Mouse (Mus musculus) limb, embryonic 14.5 days (tissue): ENCODE data around the gene Arid5b. TPM values are rescaled to one million over a fixed set of nuclear protein-coding genes. Genes with fewer than 3 reads are reported as not detected.
A peak's percentile ranks its signal among the peaks of the same experiment; 100 is the strongest.

ENCODE experiments used
- ATAC-seq: fragments of 200-750 bp; cut with Nextera tagmentation; 2 replicates; pipeline ENCODE4 v1.8.0; 2017; ENCODE audit warnings: low read depth, moderate number of reproducible peaks, moderate TSS enrichment; ENCODE audit not compliant: low FRiP score
- DNase-seq: peaks from one replicate; pipeline ENCODE4 v3.0.0-alpha.2; 2015; ENCODE audit warnings: low spot score
- H3K27ac ChIP-seq: fragments of 300-500 bp; sonication (generic); replicated peaks from 2 replicates; pipeline ENCODE4 v1.5.1; 2014; ENCODE audit warnings: low read depth, mild to moderate bottlenecking, low read length, moderate library complexity, mixed read lengths
- H3K27me3 ChIP-seq: fragments of 300-500 bp; sonication (generic); 2 replicates; pipeline ENCODE4 v1.6.1; 2014; ENCODE audit warnings: low read length, mixed read lengths; ENCODE audit not compliant: control insufficient read depth, insufficient read depth
- H3K36me3 ChIP-seq: fragments of 300-500 bp; sonication (generic); 2 replicates; pipeline ENCODE4 v1.6.1; 2014; ENCODE audit warnings: mild to moderate bottlenecking, low read length, moderate library complexity, mixed read lengths; ENCODE audit not compliant: control insufficient read depth, insufficient read depth
- H3K4me1 ChIP-seq: fragments of 300-500 bp; sonication (generic); 2 replicates; pipeline ENCODE4 v1.6.1; 2014; ENCODE audit warnings: antibody characterized with exemption, low read length, mixed read lengths; ENCODE audit not compliant: control insufficient read depth, insufficient read depth
- H3K4me2 ChIP-seq: fragments of 300-500 bp; sonication (generic); replicated peaks from 2 replicates; pipeline ENCODE4 v1.6.1; 2014; ENCODE audit warnings: low read depth, mild to moderate bottlenecking, low read length, moderate library complexity; ENCODE audit not compliant: severe bottlenecking
- H3K4me3 ChIP-seq: fragments of 300-500 bp; sonication (generic); replicated peaks from 2 replicates; pipeline ENCODE4 v1.5.1; 2014; ENCODE audit warnings: low read length
- H3K9ac ChIP-seq: fragments of 300-500 bp; sonication (generic); 2 replicates; pipeline ENCODE4 v1.6.1; 2014; ENCODE audit warnings: mild to moderate bottlenecking, low read depth, low read length, moderate library complexity; ENCODE audit not compliant: severe bottlenecking
- H3K9me3 ChIP-seq: fragments of 300-500 bp; sonication (generic); 2 replicates; pipeline ENCODE4 v1.6.1; 2016; ENCODE audit warnings: low read length; ENCODE audit not compliant: control insufficient read depth
- POLR2A ChIP-seq: fragments of 200-500 bp; IDR thresholded peaks from 2 replicates; pipeline ENCODE4 v1.8.0; 2012; ENCODE audit warnings: inconsistent platforms, mild to moderate bottlenecking, moderate library complexity, borderline replicate concordance; ENCODE audit not compliant: insufficient read depth, insufficient read length; ENCODE audit errors: extremely low read depth
- WGBS: fragments of 180-500 bp; shearing (Covaris S2); extraction: QIAGEN DNeasy Blood & Tissue Kit; methylation state at CpG from one replicate; pipeline ENCODE4 v1.1.7; 2014; 5-methylcytosine and 5-hydroxymethylcytosine counted together
- polyA plus RNA-seq, 2 experiments: library from polyadenylated mRNA; depleted of rRNA in 1 of 2; stranded (reverse) in 1 of 2; unstranded in 1 of 2; fragments of >200 nt; fragmentation: Nextera tagmentation in 1 of 2; extraction: Ambion mirVana in 1 of 2; gene quantifications; 2 replicates each; pipeline versions ENCODE4 v1.2.1 to v1.2.3; 2012 to 2014

Gene Arid5b
- polyA plus RNA-seq, 2 experiments, result 14.1 to 41.0 TPM

GRCm38 (mm10) chr10:68110607-68111006 lies 167.9 kb downstream of the Arid5b start:
- TF ChIP-seq POLR2A, result no peak
- 84% methylated on average over 5 of the region's 5 CpGs for WGBS
- Histone ChIP-seq H3K9ac (no peak overlapping the region), H3K4me2 (no peak overlapping the region), H3K27me3 (no peaks in the 10 kb centered on the region), H3K4me1 (peaks cover 24% of the 10 kb centered on the region), H3K36me3 (0 out of 2 replicates have a peak, but pooled peaks cover 21% of the 10 kb centered on the region), H3K4me3 (no peak overlapping the region), H3K27ac (no peak overlapping the region), H3K9me3 (no peaks in the 10 kb centered on the region)
- no peak for DNase-seq
- ATAC-seq, result no peak

GRCm38 (mm10) chr10:68110182-68110581 lies 168.4 kb downstream of the Arid5b start:
- H3K4me2 ChIP-seq, result no peak overlapping the region
- no peak overlapping the region for H3K9ac ChIP-seq
- TF ChIP-seq POLR2A, result no peak
- ATAC-seq (no peak), DNase-seq (no peak)
- 80% methylated on average over 8 of the region's 8 CpGs for WGBS
- H3K36me3 ChIP-seq, result 0 out of 2 replicates have a peak, but pooled peaks cover 17% of the 10 kb centered on the region
- H3K27ac ChIP-seq, result no peak overlapping the region
- H3K27me3 ChIP-seq, result no peaks in the 10 kb centered on the region
- H3K4me3 ChIP-seq, result no peak overlapping the region
- H3K9me3 ChIP-seq, result no peaks in the 10 kb centered on the region
- H3K4me1 ChIP-seq, result peaks cover 28% of the 10 kb centered on the region

- 87% methylated on average over 1 of the region's 1 CpGs for WGBS
- H3K9me3 ChIP-seq, result no peaks in the 10 kb centered on the region
- TF ChIP-seq POLR2A, result no peak
- no peak overlapping the region for H3K27ac ChIP-seq
- H3K4me2 ChIP-seq, result no peak overlapping the region
- no peak overlapping the region for H3K9ac ChIP-seq
- H3K27me3 ChIP-seq, result no peaks in the 10 kb centered on the region
- DNase-seq, result no peak
- H3K36me3 ChIP-seq, result 0 out of 2 replicates have a peak, but pooled peaks cover 13% of the 10 kb centered on the region
- no peak for ATAC-seq
- H3K4me3 ChIP-seq, result no peak overlapping the region
- peaks cover 34% of the 10 kb centered on the region for H3K4me1 ChIP-seq
Observed at GRCm38 (mm10) chr10:68109651-68110050, 168.9 kb downstream of the Arid5b start.

GRCm38 (mm10) chr10:68107716-68108115 lies 170.8 kb downstream of the Arid5b start:
- ATAC-seq (no peak), DNase-seq (no peak)
- H3K4me2 ChIP-seq, result no peak overlapping the region
- 0 out of 2 replicates have a peak, but pooled peaks cover 13% of the 10 kb centered on the region for H3K36me3 ChIP-seq
- no peak for TF ChIP-seq POLR2A
- 88% methylated on average over 6 of the region's 6 CpGs for WGBS
- no peak overlapping the region for H3K9ac ChIP-seq
- no peaks in the 10 kb centered on the region for H3K9me3 ChIP-seq
- H3K27ac ChIP-seq, result no peak overlapping the region
- H3K27me3 ChIP-seq, result no peaks in the 10 kb centered on the region
- no peak overlapping the region for H3K4me3 ChIP-seq
- peaks cover 36% of the 10 kb centered on the region for H3K4me1 ChIP-seq

GRCm38 (mm10) chr10:68106351-68106950 lies 172.1 kb downstream of the Arid5b start:
- ATAC-seq (no peak), DNase-seq (peak; percentile 35)
- Histone ChIP-seq H3K9me3 (no peaks in the 10 kb centered on the region), H3K36me3 (0 out of 2 replicates have a peak, but pooled peaks cover 13% of the 10 kb centered on the region), H3K4me1 (peaks cover 32% of the 10 kb centered on the region), H3K27ac (no peak overlapping the region), H3K9ac (no peak overlapping the region), H3K4me3 (no peak overlapping the region), H3K4me2 (no peak overlapping the region), H3K27me3 (no peaks in the 10 kb centered on the region)
- TF ChIP-seq POLR2A, result no peak
- 63% methylated on average over 9 of the region's 9 CpGs for WGBS
